Mouse (Mus musculus): Measurements from ENCODE around the gene Slx4ip. TPM values are rescaled to one million over a fixed set of nuclear protein-coding genes. Genes with fewer than 3 reads are reported as not detected.
A peak's percentile ranks its signal among the peaks of the same experiment; 100 is the strongest.

The Slx4ip gene
- polyA plus RNA-seq, 1 experiment from 2014 or later, result 9.7 TPM

- Histone ChIP-seq H3K27me3 (ENCODE audit: control insufficient read depth, insufficient read depth, low read length) (no peaks in the 10 kb centered on the region), H3K9me3 (ENCODE audit: control insufficient read depth, low read length) (no peaks in the 10 kb centered on the region), H3K4me2 (ENCODE audit: low read depth, low read length, severe bottlenecking) (no peak overlapping the region), H3K4me1 (replicated peaks; ENCODE audit: control insufficient read depth, insufficient read depth, low read length) (no peaks in the 10 kb centered on the region), H3K27ac (ENCODE audit: low read depth, low read length) (no peak overlapping the region), H3K9ac (ENCODE audit: low read length) (no peak overlapping the region), H3K4me3 (ENCODE audit: low read depth, low read length) (no peak overlapping the region), H3K36me3 (ENCODE audit: control insufficient read depth, insufficient read depth, low read length) (peaks cover 2% of the 10 kb centered on the region)
- WGBS, result 89% methylated on average over 7 of the region's 7 CpGs
- DNase-seq (ENCODE audit: low spot score), result no peak
- ATAC-seq (replicated peaks; ENCODE audit: low FRiP score), result 0 out of 2 replicates have a peak, but pooled peaks have one; percentile 25
Observed at GRCm38 (mm10) chr2:137081001-137081400, 190.0 kb downstream of the Slx4ip start.

GRCm38 (mm10) chr2:137082896-137083620, 192.0 kb downstream of the Slx4ip start:
- H3K9me3 ChIP-seq (ENCODE audit: control insufficient read depth, low read length), result no peaks in the 10 kb centered on the region
- H3K36me3 ChIP-seq (ENCODE audit: control insufficient read depth, insufficient read depth, low read length), result peaks cover 2% of the 10 kb centered on the region
- ATAC-seq (replicated peaks; ENCODE audit: low FRiP score) (no peak), DNase-seq (ENCODE audit: low spot score) (no peak)
- H3K27me3 ChIP-seq (ENCODE audit: control insufficient read depth, insufficient read depth, low read length), result no peaks in the 10 kb centered on the region
- no peak overlapping the region for H3K4me3 ChIP-seq (ENCODE audit: low read depth, low read length)
- WGBS, result 92% methylated on average over 24 of the region's 24 CpGs
- H3K4me2 ChIP-seq (ENCODE audit: low read depth, low read length, severe bottlenecking), result no peak overlapping the region
- no peak overlapping the region for H3K27ac ChIP-seq (ENCODE audit: low read depth, low read length)
- no peak overlapping the region for H3K9ac ChIP-seq (ENCODE audit: low read length)
- 0 out of 2 replicates have a peak, but pooled peaks cover 3% of the 10 kb centered on the region for H3K4me1 ChIP-seq (replicated peaks; ENCODE audit: control insufficient read depth, insufficient read depth, low read length)

- ATAC-seq (replicated peaks; ENCODE audit: low FRiP score), result no peak
Observed at GRCm38 (mm10) chr2:137085257-137085656, 194.2 kb downstream of the Slx4ip start.

GRCm38 (mm10) chr2:137086621-137087395, 195.8 kb downstream of the Slx4ip start:
- Histone ChIP-seq H3K4me2 (ENCODE audit: low read depth, low read length, severe bottlenecking) (no peak overlapping the region), H3K4me1 (replicated peaks; ENCODE audit: control insufficient read depth, insufficient read depth, low read length) (peaks cover 3% of the 10 kb centered on the region; the same call in 1 of the 2 replicates), H3K27ac (ENCODE audit: low read depth, low read length) (no peak overlapping the region), H3K27me3 (ENCODE audit: control insufficient read depth, insufficient read depth, low read length) (no peaks in the 10 kb centered on the region), H3K9me3 (ENCODE audit: control insufficient read depth, low read length) (no peaks in the 10 kb centered on the region), H3K4me3 (ENCODE audit: low read depth, low read length) (no peak overlapping the region), H3K36me3 (ENCODE audit: control insufficient read depth, insufficient read depth, low read length) (peaks cover 5% of the 10 kb centered on the region), H3K9ac (ENCODE audit: low read length) (no peak overlapping the region)
- DNase-seq (ENCODE audit: low spot score) (peak; percentile 50), ATAC-seq (replicated peaks; ENCODE audit: low FRiP score) (no peak)
- 69% methylated on average over 14 of the region's 14 CpGs for WGBS

More at GRCm38 (mm10) chr2:137085257-137085656, 194.2 kb downstream of the Slx4ip start:
- no peak overlapping the region for H3K27ac ChIP-seq (ENCODE audit: low read depth, low read length)
- 85% methylated on average over 8 of the region's 8 CpGs for WGBS
- H3K9me3 ChIP-seq (ENCODE audit: control insufficient read depth, low read length), result no peaks in the 10 kb centered on the region
- no peaks in the 10 kb centered on the region for H3K27me3 ChIP-seq (ENCODE audit: control insufficient read depth, insufficient read depth, low read length)
- 0 out of 2 replicates have a peak, but pooled peaks cover 3% of the 10 kb centered on the region for H3K4me1 ChIP-seq (replicated peaks; ENCODE audit: control insufficient read depth, insufficient read depth, low read length)
- peaks cover 2% of the 10 kb centered on the region for H3K36me3 ChIP-seq (ENCODE audit: control insufficient read depth, insufficient read depth, low read length)
- no peak overlapping the region for H3K9ac ChIP-seq (ENCODE audit: low read length)
- H3K4me3 ChIP-seq (ENCODE audit: low read depth, low read length), result no peak overlapping the region
- H3K4me2 ChIP-seq (ENCODE audit: low read depth, low read length, severe bottlenecking), result no peak overlapping the region
- no peak for DNase-seq (ENCODE audit: low spot score)

- Histone ChIP-seq H3K27ac (ENCODE audit: low read depth, low read length) (no peak overlapping the region), H3K4me3 (ENCODE audit: low read depth, low read length) (no peak overlapping the region), H3K27me3 (ENCODE audit: control insufficient read depth, insufficient read depth, low read length) (no peaks in the 10 kb centered on the region), H3K4me2 (ENCODE audit: low read depth, low read length, severe bottlenecking) (no peak overlapping the region), H3K9me3 (ENCODE audit: control insufficient read depth, low read length) (no peaks in the 10 kb centered on the region), H3K36me3 (ENCODE audit: control insufficient read depth, insufficient read depth, low read length) (peaks cover 5% of the 10 kb centered on the region), H3K9ac (ENCODE audit: low read length) (no peak overlapping the region), H3K4me1 (replicated peaks; ENCODE audit: control insufficient read depth, insufficient read depth, low read length) (peaks cover 3% of the 10 kb centered on the region; the same call in 1 of the 2 replicates)
- DNase-seq (ENCODE audit: low spot score) (peak; percentile 58), ATAC-seq (replicated peaks; ENCODE audit: low FRiP score) (no peak)
- 87% methylated on average over 6 of the region's 6 CpGs for WGBS
Observed at GRCm38 (mm10) chr2:137087705-137088104, 196.7 kb downstream of the Slx4ip start.

- WGBS, result 65% methylated on average over 11 of the region's 11 CpGs
- no peak overlapping the region for H3K4me3 ChIP-seq (ENCODE audit: low read depth, low read length)
- no peak overlapping the region for H3K9ac ChIP-seq (ENCODE audit: low read length)
- no peaks in the 10 kb centered on the region for H3K27me3 ChIP-seq (ENCODE audit: control insufficient read depth, insufficient read depth, low read length)
- H3K4me1 ChIP-seq (replicated peaks; ENCODE audit: control insufficient read depth, insufficient read depth, low read length), result peaks cover 9% of the 10 kb centered on the region
- DNase-seq (ENCODE audit: low spot score), result no peak
- peaks cover 7% of the 10 kb centered on the region for H3K36me3 ChIP-seq (ENCODE audit: control insufficient read depth, insufficient read depth, low read length)
- H3K27ac ChIP-seq (ENCODE audit: low read depth, low read length), result no peak overlapping the region
- no peaks in the 10 kb centered on the region for H3K9me3 ChIP-seq (ENCODE audit: control insufficient read depth, low read length)
- ATAC-seq (replicated peaks; ENCODE audit: low FRiP score), result no peak
- H3K4me2 ChIP-seq (ENCODE audit: low read depth, low read length, severe bottlenecking), result no peak overlapping the region
Observed at GRCm38 (mm10) chr2:137091766-137092522, 200.9 kb downstream of the Slx4ip start.

GRCm38 (mm10) chr2:137092523-137093297, 201.7 kb downstream of the Slx4ip start:
- Histone ChIP-seq H3K27me3 (ENCODE audit: control insufficient read depth, insufficient read depth, low read length) (no peaks in the 10 kb centered on the region), H3K9me3 (ENCODE audit: control insufficient read depth, low read length) (no peaks in the 10 kb centered on the region), H3K4me3 (ENCODE audit: low read depth, low read length) (no peak overlapping the region), H3K4me1 (replicated peaks; ENCODE audit: control insufficient read depth, insufficient read depth, low read length) (peaks cover 13% of the 10 kb centered on the region), H3K4me2 (ENCODE audit: low read depth, low read length, severe bottlenecking) (no peak overlapping the region), H3K36me3 (ENCODE audit: control insufficient read depth, insufficient read depth, low read length) (peaks cover 7% of the 10 kb centered on the region), H3K27ac (ENCODE audit: low read depth, low read length) (peak overlapping the region; percentile 7; the same call in 1 of the 2 replicates), H3K9ac (ENCODE audit: low read length) (no peak overlapping the region)
- peak; percentile 56 for ATAC-seq (replicated peaks; ENCODE audit: low FRiP score)
- WGBS, result 26% methylated on average over 10 of the region's 10 CpGs
- no peak for DNase-seq (ENCODE audit: low spot score)

- no peaks in the 10 kb centered on the region for H3K27me3 ChIP-seq (ENCODE audit: control insufficient read depth, insufficient read depth, low read length)
- no peak overlapping the region for H3K4me2 ChIP-seq (ENCODE audit: low read depth, low read length, severe bottlenecking)
- peaks cover 7% of the 10 kb centered on the region for H3K36me3 ChIP-seq (ENCODE audit: control insufficient read depth, insufficient read depth, low read length)
- H3K4me1 ChIP-seq (replicated peaks; ENCODE audit: control insufficient read depth, insufficient read depth, low read length), result peaks cover 18% of the 10 kb centered on the region
- DNase-seq (ENCODE audit: low spot score) (no peak), ATAC-seq (replicated peaks; ENCODE audit: low FRiP score) (no peak)
- H3K27ac ChIP-seq (ENCODE audit: low read depth, low read length), result no peak overlapping the region
- no peaks in the 10 kb centered on the region for H3K9me3 ChIP-seq (ENCODE audit: control insufficient read depth, low read length)
- H3K9ac ChIP-seq (ENCODE audit: low read length), result no peak overlapping the region
- WGBS, result 23% methylated on average over 7 of the region's 7 CpGs
- H3K4me3 ChIP-seq (ENCODE audit: low read depth, low read length), result no peak overlapping the region
Observed at GRCm38 (mm10) chr2:137093298-137093630, 202.2 kb downstream of the Slx4ip start.
